Mouse (Mus musculus) limb, embryonic 11.5 days (tissue): ENCODE data around the gene Npas2. TPM values are rescaled to one million over a fixed set of nuclear protein-coding genes. Genes with fewer than 3 reads are reported as not detected.

Experiments used
- ATAC-seq: fragments of 200-750 bp; cut with Nextera tagmentation; 2 replicates; pipeline ENCODE4 v1.8.0; 2017; ENCODE audit warnings: low read depth; ENCODE audit not compliant: insufficient number of reproducible peaks, low FRiP score, low TSS enrichment
- DNase-seq: peaks from one replicate; pipeline ENCODE4 v3.0.0-alpha.2; 2015; ENCODE audit warnings: low spot score
- H3K27ac ChIP-seq: fragments of 300-500 bp; sonication (generic); replicated peaks from 2 replicates; pipeline ENCODE4 v1.5.1; 2014; ENCODE audit warnings: low read depth, mild to moderate bottlenecking, low read length
- H3K27me3 ChIP-seq: fragments of 300-500 bp; sonication (generic); 2 replicates; pipeline ENCODE4 v1.6.1; 2014; ENCODE audit warnings: mild to moderate bottlenecking, low read length, mixed read lengths; ENCODE audit not compliant: control insufficient read depth, insufficient read depth
- H3K36me3 ChIP-seq: fragments of 300-500 bp; sonication (generic); 2 replicates; pipeline ENCODE4 v1.6.1; 2014; ENCODE audit warnings: mild to moderate bottlenecking, low read length, moderate library complexity, mixed read lengths; ENCODE audit not compliant: control insufficient read depth, insufficient read depth
- H3K4me1 ChIP-seq: fragments of 300-500 bp; sonication (generic); 2 replicates; pipeline ENCODE4 v1.6.1; 2014; ENCODE audit warnings: low read length, mixed read lengths; ENCODE audit not compliant: control insufficient read depth, insufficient read depth
- H3K4me2 ChIP-seq: fragments of 300-500 bp; sonication (generic); 2 replicates; pipeline ENCODE4 v1.6.1; 2014; ENCODE audit warnings: low read depth, mild to moderate bottlenecking, moderate library complexity; ENCODE audit not compliant: severe bottlenecking
- H3K4me3 ChIP-seq: fragments of 300-500 bp; sonication (generic); 2 replicates; pipeline ENCODE4 v1.5.1; 2014; ENCODE audit warnings: low read depth, low read length
- H3K9ac ChIP-seq: fragments of 300-500 bp; sonication (generic); 2 replicates; pipeline ENCODE4 v1.6.1; 2014; ENCODE audit warnings: mild to moderate bottlenecking, low read length
- H3K9me3 ChIP-seq: fragments of 300-500 bp; sonication (generic); 2 replicates; pipeline ENCODE4 v1.6.1; 2016; ENCODE audit warnings: low read length; ENCODE audit not compliant: control insufficient read depth
- WGBS: fragments of 180-500 bp; shearing (Covaris S2); extraction: QIAGEN DNeasy Blood & Tissue Kit; methylation state at CpG from one replicate; pipeline ENCODE4 v1.1.7; 2014; 5-methylcytosine and 5-hydroxymethylcytosine counted together
- polyA plus RNA-seq: library from polyadenylated mRNA; unstranded; fragments of >200 nt; fragmentation: Nextera tagmentation; extraction: Ambion mirVana; gene quantifications from 2 replicates; pipeline ENCODE4 v1.2.1, GENCODE M21; 2014

Npas2 gene
- polyA plus RNA-seq, 1 experiment from 2014 or later = 0.03 TPM

DNA sequence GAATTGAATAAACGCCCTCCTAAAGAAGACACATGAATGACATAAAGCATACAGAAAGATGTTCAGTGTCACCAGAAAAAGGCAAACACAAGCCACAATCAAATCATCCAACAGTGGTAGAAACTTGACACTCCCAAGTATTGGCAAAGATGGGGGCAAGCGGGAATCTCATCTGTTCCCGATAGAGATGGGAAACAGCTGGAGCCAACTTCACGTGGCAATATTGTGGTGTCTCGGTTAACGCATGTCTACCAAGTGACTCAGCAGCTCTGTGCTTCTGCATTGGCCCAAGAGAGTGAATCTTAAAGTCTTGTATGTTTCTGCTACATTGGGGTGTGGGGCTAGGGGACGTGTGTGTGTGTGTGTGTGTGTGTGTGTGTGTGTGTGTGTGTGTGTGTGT, 89.8 kb downstream of the Npas2 start:
- no peak for ATAC-seq
- no peaks in the 10 kb centered on the region for H3K4me1 ChIP-seq
- no peak overlapping the region for H3K4me3 ChIP-seq
- H3K36me3 ChIP-seq = no peaks in the 10 kb centered on the region
- WGBS = 87% methylated on average over 7 of the region's 7 CpGs
- no peaks in the 10 kb centered on the region for H3K9me3 ChIP-seq
- no peaks in the 10 kb centered on the region for H3K27me3 ChIP-seq
- H3K9ac ChIP-seq = no peak overlapping the region
- no peak overlapping the region for H3K27ac ChIP-seq
- no peak overlapping the region for H3K4me2 ChIP-seq
- DNase-seq = no peak

DNA sequence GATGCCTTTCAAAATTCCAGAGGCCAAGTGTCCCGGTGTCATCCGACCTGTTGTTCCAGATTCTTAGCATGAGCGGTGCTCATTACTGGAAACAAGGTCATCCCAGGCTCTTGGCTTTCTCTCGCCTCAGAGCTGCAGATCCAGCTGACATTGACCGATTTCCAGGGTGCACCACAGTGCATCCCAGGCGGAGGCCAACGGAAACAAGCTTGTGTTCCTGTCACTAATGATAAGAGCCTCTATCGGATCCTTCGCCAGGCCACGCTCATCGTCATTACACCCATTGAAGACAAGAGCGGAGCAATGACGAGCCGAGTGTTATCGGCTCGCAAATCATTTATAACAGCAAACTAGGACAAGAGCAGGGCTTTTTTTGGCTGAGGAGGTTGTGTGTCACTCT, 91.3 kb downstream of the Npas2 start:
- ATAC-seq = no peak
- H3K9me3 ChIP-seq = no peaks in the 10 kb centered on the region
- no peak overlapping the region for H3K27ac ChIP-seq
- DNase-seq = no peak
- no peak overlapping the region for H3K9ac ChIP-seq
- no peaks in the 10 kb centered on the region for H3K36me3 ChIP-seq
- no peaks in the 10 kb centered on the region for H3K4me1 ChIP-seq
- H3K4me2 ChIP-seq = no peak overlapping the region
- 82% methylated on average over 16 of the region's 16 CpGs for WGBS
- no peak overlapping the region for H3K4me3 ChIP-seq
- H3K27me3 ChIP-seq = no peaks in the 10 kb centered on the region

DNA sequence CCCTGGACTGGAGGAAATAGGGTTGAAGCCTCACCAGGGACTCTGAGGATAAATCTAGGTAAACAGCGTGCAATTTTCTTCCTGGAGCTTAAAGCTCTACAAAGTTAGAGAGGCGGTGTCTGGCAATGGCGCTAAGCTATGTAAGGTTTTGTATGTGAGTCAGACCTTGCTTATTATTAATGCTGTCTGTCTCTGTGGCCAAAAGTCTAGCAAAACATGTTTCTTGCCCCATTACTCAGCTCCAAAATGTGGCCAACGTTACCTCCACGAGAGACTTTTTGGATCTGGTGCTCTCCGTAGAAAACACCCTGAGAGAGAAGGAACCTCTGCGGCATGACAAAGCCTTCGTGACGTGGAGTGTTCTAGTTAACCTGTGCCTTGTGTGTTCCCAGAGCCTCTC, 93.5 kb downstream of the Npas2 start:
- WGBS = 96% methylated on average over 9 of the region's 9 CpGs
- H3K4me1 ChIP-seq = no peaks in the 10 kb centered on the region

GRCm38 (mm10) chr1:39287831-39288230, 94.3 kb downstream of the Npas2 start:
- Histone ChIP-seq H3K4me3 (no peak overlapping the region), H3K4me1 (no peaks in the 10 kb centered on the region), H3K9ac (no peak overlapping the region), H3K27me3 (no peaks in the 10 kb centered on the region), H3K9me3 (no peaks in the 10 kb centered on the region), H3K36me3 (no peaks in the 10 kb centered on the region), H3K4me2 (no peak overlapping the region), H3K27ac (no peak overlapping the region)
- DNase-seq (no peak), ATAC-seq (no peak)
- WGBS = 74% methylated on average over 4 of the region's 4 CpGs

More for the DNA sequence above, 93.5 kb downstream of the Npas2 start:
- no peak overlapping the region for H3K27ac ChIP-seq
- no peaks in the 10 kb centered on the region for H3K27me3 ChIP-seq
- no peak overlapping the region for H3K9ac ChIP-seq
- no peaks in the 10 kb centered on the region for H3K9me3 ChIP-seq
- ATAC-seq (no peak), DNase-seq (no peak)
- H3K4me2 ChIP-seq = no peak overlapping the region
- no peaks in the 10 kb centered on the region for H3K36me3 ChIP-seq
- H3K4me3 ChIP-seq = no peak overlapping the region

- Histone ChIP-seq H3K36me3 (no peaks in the 10 kb centered on the region), H3K27ac (no peak overlapping the region), H3K9me3 (no peaks in the 10 kb centered on the region), H3K4me1 (no peaks in the 10 kb centered on the region), H3K4me3 (no peak overlapping the region), H3K9ac (no peak overlapping the region), H3K27me3 (no peaks in the 10 kb centered on the region), H3K4me2 (no peak overlapping the region)
- no peak for DNase-seq
- 82% methylated on average over 3 of the region's 3 CpGs for WGBS
- ATAC-seq = no peak
Measured at GRCm38 (mm10) chr1:39288425-39288824, 94.9 kb downstream of the Npas2 start.

- no peak overlapping the region for H3K4me2 ChIP-seq
- no peaks in the 10 kb centered on the region for H3K36me3 ChIP-seq
- WGBS = 60% methylated on average over 3 of the region's 3 CpGs
- no peak overlapping the region for H3K9ac ChIP-seq
- no peak for ATAC-seq
- no peak overlapping the region for H3K4me3 ChIP-seq
- H3K4me1 ChIP-seq = no peaks in the 10 kb centered on the region
- no peaks in the 10 kb centered on the region for H3K27me3 ChIP-seq
- H3K9me3 ChIP-seq = no peaks in the 10 kb centered on the region
- no peak for DNase-seq
- H3K27ac ChIP-seq = no peak overlapping the region
Measured at GRCm38 (mm10) chr1:39292001-39292400, 98.5 kb downstream of the Npas2 start.

DNA sequence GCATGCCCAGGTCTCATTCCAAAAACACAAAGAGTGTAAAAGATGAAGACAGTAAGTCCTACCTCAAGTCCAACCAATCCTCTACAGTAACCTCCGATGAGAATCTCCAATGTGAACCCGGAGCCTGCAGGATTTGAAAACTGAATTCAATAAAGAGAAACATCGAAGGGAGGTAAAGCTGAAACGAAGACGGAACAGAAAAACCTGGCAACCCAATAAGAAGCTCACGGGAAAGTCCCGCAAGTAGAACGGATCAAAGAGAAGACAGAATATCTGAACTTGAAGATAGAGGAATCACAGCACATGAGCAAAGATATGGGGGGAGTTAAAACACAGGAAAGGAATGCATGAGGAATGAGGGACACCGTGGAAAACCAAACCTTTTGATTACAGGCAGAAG, 104.8 kb downstream of the Npas2 start:
- Histone ChIP-seq H3K27ac (no peak overlapping the region), H3K9ac (no peak overlapping the region), H3K4me2 (no peak overlapping the region), H3K36me3 (no peaks in the 10 kb centered on the region), H3K9me3 (no peaks in the 10 kb centered on the region), H3K4me1 (no peaks in the 10 kb centered on the region), H3K27me3 (no peaks in the 10 kb centered on the region), H3K4me3 (no peak overlapping the region)
- ATAC-seq = no peak
- no peak for DNase-seq
- 96% methylated on average over 9 of the region's 9 CpGs for WGBS

DNA sequence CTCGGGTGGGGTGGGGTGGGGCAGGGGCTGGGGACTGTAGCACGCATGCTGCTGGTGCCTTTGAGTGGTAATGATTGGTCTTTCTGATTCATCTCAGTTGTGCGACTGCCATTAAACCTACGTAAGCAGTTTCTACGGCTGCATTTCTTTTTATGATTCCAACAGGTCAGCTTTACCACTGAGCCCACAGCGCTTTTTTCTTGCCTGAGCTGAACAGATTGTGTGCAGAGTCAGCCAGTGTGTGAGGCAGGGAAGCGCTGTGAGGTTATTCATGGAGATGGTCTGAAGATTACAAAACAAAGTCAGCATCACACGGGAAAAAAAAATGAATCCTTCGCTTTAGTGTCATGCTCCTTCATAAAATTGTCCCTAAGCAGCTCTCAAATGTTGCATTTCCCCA, 106.7 kb downstream of the Npas2 start:
- WGBS = 86% methylated on average over 9 of the region's 9 CpGs
- ATAC-seq = no peak
- no peaks in the 10 kb centered on the region for H3K36me3 ChIP-seq

GRCm38 (mm10) chr1:39300676-39301075, 107.1 kb downstream of the Npas2 start:
- no peaks in the 10 kb centered on the region for H3K4me1 ChIP-seq
- ATAC-seq (no peak), DNase-seq (no peak)
- WGBS = 90% methylated on average over 6 of the region's 6 CpGs
- no peak overlapping the region for H3K9ac ChIP-seq
- no peak overlapping the region for H3K4me2 ChIP-seq
- no peaks in the 10 kb centered on the region for H3K36me3 ChIP-seq
- H3K27ac ChIP-seq = no peak overlapping the region
- no peaks in the 10 kb centered on the region for H3K9me3 ChIP-seq
- no peak overlapping the region for H3K4me3 ChIP-seq
- no peaks in the 10 kb centered on the region for H3K27me3 ChIP-seq

More for the DNA sequence above, 106.7 kb downstream of the Npas2 start:
- H3K9ac ChIP-seq = no peak overlapping the region
- no peak for DNase-seq
- no peaks in the 10 kb centered on the region for H3K27me3 ChIP-seq
- no peaks in the 10 kb centered on the region for H3K4me1 ChIP-seq
- H3K4me2 ChIP-seq = no peak overlapping the region
- H3K27ac ChIP-seq = no peak overlapping the region
- H3K9me3 ChIP-seq = no peaks in the 10 kb centered on the region
- H3K4me3 ChIP-seq = no peak overlapping the region
